Mouse (Mus musculus): Measurements from ENCODE around the gene Gm4181.
"Not testable (repeated sequence)": the region's sequence is repeated elsewhere in the genome, so short reads cannot be mapped to it uniquely, and the experiment has no call there.

Gm4181 gene

GRCm38 (mm10) chr14:51635566-51635965, at the start of gene Gm4181:
Gene Gm4181, minus strand, starts transcription at chr14:51635666.
- not testable (repeated sequence) for DNase-seq (ENCODE audit: low read depth)

- DNase-seq (ENCODE audit: low read depth), result no peak
Measured at GRCm38 (mm10) chr14:51677269-51677668, 41.8 kb upstream of the Gm4181 start.

GRCm38 (mm10) chr14:51632426-51632825, 3.0 kb downstream of the Gm4181 start:
- not testable (repeated sequence) for DNase-seq (ENCODE audit: low read depth)

- no peak for DNase-seq (ENCODE audit: low read depth)
Measured at GRCm38 (mm10) chr14:51611210-51611609, 24.3 kb downstream of the Gm4181 start, which contains the start of gene Gm17078. Gene Gm17078, minus strand, starts transcription at chr14:51611310.

GRCm38 (mm10) chr14:51592039-51592438, 43.4 kb downstream of the Gm4181 start, which contains the start of gene Gm17174:
Gene Gm17174, minus strand, starts transcription at chr14:51592139.
- DNase-seq (ENCODE audit: low read depth), result not testable (repeated sequence)

All from naive thymus-derived CD4-positive, alpha-beta T cell, adult 2 months (primary cell).